ENCODE assay signal across 26 mouse cellular contexts in the genomic region with DNA sequence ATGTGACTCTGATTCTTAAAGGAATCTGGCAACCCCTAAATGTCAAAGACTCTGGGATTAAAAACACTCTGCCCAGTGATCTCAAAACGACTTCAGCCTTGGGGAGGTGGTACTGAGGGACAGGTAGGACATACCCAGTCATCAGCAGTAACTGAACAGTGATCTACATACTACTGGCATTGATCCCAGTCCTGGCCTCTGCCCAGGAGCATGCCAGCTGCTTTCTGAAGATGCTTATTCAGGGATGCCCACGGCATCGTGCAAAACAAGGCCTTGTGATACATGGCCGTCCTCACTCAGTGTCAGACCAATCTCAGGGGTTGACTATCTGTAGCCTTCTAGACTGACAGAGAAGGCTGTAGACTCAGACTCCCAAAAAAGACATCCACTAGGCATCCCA.
DNase-seq lines count a peak whose midpoint lies in the region; ATAC-seq and TF ChIP-seq lines count a peak whose summit lies in the region.
"Had no signal": no experiment of that assay in that cellular context is flagged by ENCODE, and none has a peak within 500 bp of the region (broad histone marks: within the 10 kb centered on the region; RNA-seq: fewer than 3 reads in every experiment).

No protein-coding gene starts in this region.

- H3K4me2 ChIP-seq in hindbrain, postnatal 0 days (ENCODE audit: low read depth, low read length), result no peak overlapping the region
- no peak overlapping the region for H3K4me2 ChIP-seq in hindbrain, embryonic 11.5 days (replicated peaks; ENCODE audit: low read depth, low read length)
- H3K4me2 ChIP-seq in midbrain, postnatal 0 days (ENCODE audit: low read depth, low read length, poor library complexity, severe bottlenecking), result no peak overlapping the region
- H3K4me2 ChIP-seq: embryonic facial prominence, embryonic 13.5 days; embryonic facial prominence, embryonic 15.5 days; forebrain, embryonic 12.5 days had no signal

- no peaks in the 10 kb centered on the region for H3K4me1 ChIP-seq in hindbrain, postnatal 0 days (ENCODE audit: insufficient read depth, low read length)
- H3K4me1 ChIP-seq in hindbrain, embryonic 11.5 days (replicated peaks; ENCODE audit: control insufficient read depth, insufficient read depth, low read length), result no peaks in the 10 kb centered on the region
- no peaks in the 10 kb centered on the region for H3K4me1 ChIP-seq in midbrain, postnatal 0 days (ENCODE audit: insufficient read depth, low read length)
- peaks cover 5% of the 10 kb centered on the region; the same call in 1 of the 2 replicates for H3K4me1 ChIP-seq in midbrain, embryonic 10.5 days
- H3K4me1 ChIP-seq: embryonic facial prominence, embryonic 13.5 days; embryonic facial prominence, embryonic 15.5 days; forebrain, embryonic 10.5 days; forebrain, embryonic 12.5 days had no signal

- DNase-seq in cerebellum, postnatal 10 days, result peak; percentile 86 to 88
- no peak for DNase-seq in cerebellum, adult 8-10 months
- DNase-seq in hindbrain, postnatal 0 days (ENCODE audit: low spot score), result peak; percentile 51
- DNase-seq in hindbrain, embryonic 11.5 days (ENCODE audit: low spot score), result no peak
- DNase-seq in midbrain, postnatal 0 days (ENCODE audit: low spot score), result peak; percentile 64
- DNase-seq in midbrain, embryonic 10.5 days (ENCODE audit: low spot score), result no peak
- DNase-seq: adrenal gland, adult 8-10 months; adrenal gland, postnatal 14 days; adrenal gland, postnatal 36 days; B cell, adult 2 months; cerebellum, adult 11 months; cerebellum, adult 18-20 months; cerebellum, adult 9-10 months; embryo, embryonic 11 days had no signal

- no peak overlapping the region for H3K4me3 ChIP-seq in hindbrain, postnatal 0 days (ENCODE audit: low read length)
- H3K4me3 ChIP-seq in hindbrain, embryonic 11.5 days (ENCODE audit: low read depth, low read length), result no peak overlapping the region
- H3K4me3 ChIP-seq in midbrain, postnatal 0 days (ENCODE audit: low read depth, low read length), result no peak overlapping the region
- H3K4me3 ChIP-seq in midbrain, embryonic 10.5 days, result no peak overlapping the region
- H3K4me3 ChIP-seq: embryonic facial prominence, embryonic 13.5 days; embryonic facial prominence, embryonic 15.5 days; erythroblast, embryonic 14.5 days; forebrain, embryonic 10.5 days; forebrain, embryonic 12.5 days had no signal

- no peaks in the 10 kb centered on the region for H3K27me3 ChIP-seq in hindbrain, postnatal 0 days (ENCODE audit: insufficient read depth, low read length)
- H3K27me3 ChIP-seq in hindbrain, embryonic 11.5 days (ENCODE audit: control insufficient read depth, insufficient read depth, low read length), result no peaks in the 10 kb centered on the region
- H3K27me3 ChIP-seq in midbrain, postnatal 0 days (ENCODE audit: insufficient read depth, low read length), result no peaks in the 10 kb centered on the region
- H3K27me3 ChIP-seq in midbrain, embryonic 10.5 days (ENCODE audit: low read depth, poor library complexity, severe bottlenecking), result no peaks in the 10 kb centered on the region
- H3K27me3 ChIP-seq: CH12.LX; embryonic facial prominence, embryonic 13.5 days; embryonic facial prominence, embryonic 15.5 days; forebrain, embryonic 12.5 days; Patski had no signal

- no peaks in the 10 kb centered on the region for H3K36me3 ChIP-seq in hindbrain, postnatal 0 days (ENCODE audit: insufficient read depth, low read length)
- H3K36me3 ChIP-seq in hindbrain, embryonic 11.5 days (ENCODE audit: control insufficient read depth, insufficient read depth, low read length), result 0 out of 2 replicates have a peak, but pooled peaks cover 4% of the 10 kb centered on the region
- no peaks in the 10 kb centered on the region for H3K36me3 ChIP-seq in midbrain, postnatal 0 days (ENCODE audit: insufficient read depth, low read length)
- peaks cover 77% of the 10 kb centered on the region for H3K36me3 ChIP-seq in midbrain, embryonic 10.5 days
- H3K36me3 ChIP-seq: G1E had no signal

- ATAC-seq in hindbrain, postnatal 0 days, result no peak
- no peak for ATAC-seq in hindbrain, embryonic 11.5 days (ENCODE audit: low FRiP score)
- ATAC-seq in midbrain, postnatal 0 days (ENCODE audit: low FRiP score), result no peak
- ATAC-seq: activated CD4-positive, CD25-positive, alpha-beta regulatory T cell, adult 4 months; CD4-positive, CD25-positive, alpha-beta regulatory T cell, adult 4 months; forebrain, embryonic 14.5 days; forebrain, embryonic 16.5 days; Patski had no signal

- no peak overlapping the region for H3K27ac ChIP-seq in hindbrain, postnatal 0 days
- H3K27ac ChIP-seq in hindbrain, embryonic 11.5 days (ENCODE audit: low read depth, low read length), result no peak overlapping the region
- no peak overlapping the region for H3K27ac ChIP-seq in midbrain, postnatal 0 days (ENCODE audit: low read depth, low read length)
- no peak overlapping the region for H3K27ac ChIP-seq in midbrain, embryonic 10.5 days (replicated peaks)
- H3K27ac ChIP-seq: embryonic facial prominence, embryonic 13.5 days; embryonic facial prominence, embryonic 15.5 days; forebrain, embryonic 10.5 days; forebrain, embryonic 12.5 days had no signal

- H3K9ac ChIP-seq in hindbrain, postnatal 0 days (replicated peaks; ENCODE audit: low read length), result no peak overlapping the region
- H3K9ac ChIP-seq in hindbrain, embryonic 11.5 days (ENCODE audit: low read depth, low read length), result no peak overlapping the region
- H3K9ac ChIP-seq in midbrain, postnatal 0 days (replicated peaks; ENCODE audit: low read length, poor library complexity, severe bottlenecking), result no peak overlapping the region
- H3K9ac ChIP-seq: embryonic facial prominence, embryonic 13.5 days; embryonic facial prominence, embryonic 15.5 days; forebrain, embryonic 12.5 days had no signal

- H3K9me3 ChIP-seq in hindbrain, postnatal 0 days (ENCODE audit: low read length), result no peaks in the 10 kb centered on the region
- no peaks in the 10 kb centered on the region for H3K9me3 ChIP-seq in hindbrain, embryonic 11.5 days (ENCODE audit: control insufficient read depth, low read length)
- H3K9me3 ChIP-seq in midbrain, postnatal 0 days (ENCODE audit: low read length), result no peaks in the 10 kb centered on the region
- H3K9me3 ChIP-seq in midbrain, embryonic 10.5 days (replicated peaks), result no peaks in the 10 kb centered on the region
- H3K9me3 ChIP-seq: embryonic facial prominence, embryonic 13.5 days; embryonic facial prominence, embryonic 15.5 days; forebrain, embryonic 10.5 days; forebrain, embryonic 12.5 days; G1E had no signal

- 45% methylated on average over 4 of the region's 4 CpGs for WGBS in hindbrain, postnatal 0 days
- 94% methylated on average over 4 of the region's 4 CpGs for WGBS in hindbrain, embryonic 11.5 days
- 85% methylated on average over 4 of the region's 4 CpGs for WGBS in midbrain, postnatal 0 days
- 91% methylated on average over 4 of the region's 4 CpGs for WGBS in midbrain, embryonic 10.5 days

- no peak for TF ChIP-seq CTCF in hindbrain, postnatal 0 days (IDR thresholded peaks at IDR 0.05; ENCODE audit: low read depth)
- TF ChIP-seq CTCF in midbrain, postnatal 0 days (IDR thresholded peaks at IDR 0.05), result no peak

Comparison
In these comparisons a context has a peak if more than half of its experiments do, and no peak if none do; other contexts are left out.
1. DNase-seq: peak in cerebellum, postnatal 10 days (2 of 2), hindbrain, postnatal 0 days (single experiment) and midbrain, postnatal 0 days (single experiment); none in cerebellum, adult 8-10 months (single experiment), hindbrain, embryonic 11.5 days (single experiment) and midbrain, embryonic 10.5 days (single experiment).